Mouse (Mus musculus): ENCODE data around the gene Mgme1. TPM values are rescaled to one million over a fixed set of nuclear protein-coding genes. Genes with fewer than 3 reads are reported as not detected.

The Mgme1 gene
- total RNA-seq, 2 experiments from 2014 or later: 16.5 to 31.0 TPM

GRCm38 (mm10) chr2:144299749-144300669, 29.5 kb downstream of the Mgme1 start:
- ATAC-seq (replicated peaks; ENCODE audit: poor library complexity): peak; percentile 49

GRCm38 (mm10) chr2:144301101-144301500, 30.6 kb downstream of the Mgme1 start:
- peak; percentile 24; the same call in 1 of the 2 replicates for ATAC-seq (replicated peaks; ENCODE audit: poor library complexity)

- ATAC-seq (replicated peaks; ENCODE audit: poor library complexity): no peak
Observed at GRCm38 (mm10) chr2:144305721-144306294, 35.3 kb downstream of the Mgme1 start.

GRCm38 (mm10) chr2:144308561-144308960, 38.1 kb downstream of the Mgme1 start:
- no peak for ATAC-seq (replicated peaks; ENCODE audit: poor library complexity)

GRCm38 (mm10) chr2:144310273-144310672, 39.8 kb downstream of the Mgme1 start:
- ATAC-seq (replicated peaks; ENCODE audit: poor library complexity): no peak

- ATAC-seq (replicated peaks; ENCODE audit: poor library complexity): no peak
Observed at GRCm38 (mm10) chr2:144311372-144311771, 40.9 kb downstream of the Mgme1 start.

- no peak for ATAC-seq (replicated peaks; ENCODE audit: poor library complexity)
Observed at GRCm38 (mm10) chr2:144324218-144324617, 53.8 kb downstream of the Mgme1 start.

GRCm38 (mm10) chr2:144329451-144329850, 59.0 kb downstream of the Mgme1 start:
- ATAC-seq (replicated peaks; ENCODE audit: poor library complexity): no peak

- ATAC-seq (replicated peaks; ENCODE audit: poor library complexity): no peak
Observed at GRCm38 (mm10) chr2:144329937-144330336, 59.5 kb downstream of the Mgme1 start.

- no peak; the same call in 1 of the 2 replicates for ATAC-seq (replicated peaks; ENCODE audit: poor library complexity)
Observed at GRCm38 (mm10) chr2:144330352-144330959, 60.0 kb downstream of the Mgme1 start.

Other genes starting within 250 kb of the Mgme1 start
- gene Banf2, start 237.6 kb upstream of the Mgme1 start, total RNA-seq (2015): not detected in 2 replicates
- not detected in 2 replicates for gene Banf2, start 237.6 kb upstream of the Mgme1 start, total RNA-seq (2017)
- gene Snx5, start 243 bp downstream of the Mgme1 start, total RNA-seq (2015): 269 and 285 TPM in 2 replicates
- 297 and 304 TPM in 2 replicates for gene Snx5, start 243 bp downstream of the Mgme1 start, total RNA-seq (2017)
- not detected in 2 replicates for gene Ovol2, start 61.5 kb downstream of the Mgme1 start, total RNA-seq (2015)
- not detected in 2 replicates for gene Ovol2, start 61.5 kb downstream of the Mgme1 start, total RNA-seq (2017)
- gene Kat14, start 98.3 kb downstream of the Mgme1 start, total RNA-seq (2015): 44.7 and 63.4 TPM in 2 replicates
- 34.4 and 38.1 TPM in 2 replicates for gene Kat14, start 98.3 kb downstream of the Mgme1 start, total RNA-seq (2017)
- gene Pet117, start 98.3 kb downstream of the Mgme1 start, total RNA-seq (2015): not detected in 2 replicates
- gene Pet117, start 98.3 kb downstream of the Mgme1 start, total RNA-seq (2017): 12.3 TPM in 1 of 2 replicates, not detected in the other